Mouse (Mus musculus): ENCODE data around the gene Acsbg2. TPM values are rescaled to one million over a fixed set of nuclear protein-coding genes. Genes with fewer than 3 reads are reported as not detected.
A peak's percentile ranks its signal among the peaks of the same experiment; 100 is the strongest.

Gene Acsbg2
- polyA plus RNA-seq, 1 experiment from 2014 or later = not detected

- Histone ChIP-seq H3K4me1 (replicated peaks) (peaks cover 10% of the 10 kb centered on the region), H3K36me3 (no peaks in the 10 kb centered on the region), H3K27ac (no peak overlapping the region), H3K9me3 (replicated peaks) (peaks cover 5% of the 10 kb centered on the region; the same call in 1 of the 2 replicates), H3K9ac (no peak overlapping the region), H3K4me3 (replicated peaks) (no peak overlapping the region), H3K4me2 (no peak overlapping the region), H3K27me3 (no peaks in the 10 kb centered on the region)
- ATAC-seq (ENCODE audit: low read depth) (no peak), DNase-seq (no peak)
- WGBS (ENCODE audit: insufficient replicate concordance) = 41% methylated on average over 15 of the region's 15 CpGs
Observed at GRCm38 (mm10) chr17:56870287-56870953, 3.8 kb downstream of the Acsbg2 start.

GRCm38 (mm10) chr17:56869481-56869977, 4.7 kb downstream of the Acsbg2 start:
- H3K27ac ChIP-seq = no peak overlapping the region
- peaks cover 5% of the 10 kb centered on the region; the same call in 1 of the 2 replicates for H3K9me3 ChIP-seq (replicated peaks)
- H3K9ac ChIP-seq = no peak overlapping the region
- no peak for DNase-seq
- 79% methylated on average over 9 of the region's 9 CpGs for WGBS (ENCODE audit: insufficient replicate concordance)
- no peak overlapping the region for H3K4me3 ChIP-seq (replicated peaks)
- no peaks in the 10 kb centered on the region for H3K36me3 ChIP-seq
- H3K4me1 ChIP-seq (replicated peaks) = peaks cover 10% of the 10 kb centered on the region
- no peaks in the 10 kb centered on the region for H3K27me3 ChIP-seq
- no peak for ATAC-seq (ENCODE audit: low read depth)
- no peak overlapping the region for H3K4me2 ChIP-seq

GRCm38 (mm10) chr17:56866071-56866470, 8.2 kb downstream of the Acsbg2 start:
- 75% methylated on average over 7 of the region's 7 CpGs for WGBS (ENCODE audit: insufficient replicate concordance)
- H3K36me3 ChIP-seq = no peaks in the 10 kb centered on the region
- H3K27ac ChIP-seq = no peak overlapping the region
- peaks cover 5% of the 10 kb centered on the region; the same call in 1 of the 2 replicates for H3K9me3 ChIP-seq (replicated peaks)
- H3K9ac ChIP-seq = no peak overlapping the region
- H3K4me3 ChIP-seq (replicated peaks) = no peak overlapping the region
- no peaks in the 10 kb centered on the region for H3K27me3 ChIP-seq
- no peak overlapping the region for H3K4me2 ChIP-seq
- ATAC-seq (ENCODE audit: low read depth) (no peak), DNase-seq (no peak)
- H3K4me1 ChIP-seq (replicated peaks) = peaks cover 19% of the 10 kb centered on the region

GRCm38 (mm10) chr17:56861197-56861596, 13.1 kb downstream of the Acsbg2 start:
- peaks cover 10% of the 10 kb centered on the region for H3K4me1 ChIP-seq (replicated peaks)
- H3K9me3 ChIP-seq (replicated peaks) = no peaks in the 10 kb centered on the region
- no peaks in the 10 kb centered on the region for H3K36me3 ChIP-seq
- peak; percentile 64 for ATAC-seq (ENCODE audit: low read depth)
- H3K4me3 ChIP-seq (replicated peaks) = no peak overlapping the region
- WGBS (ENCODE audit: insufficient replicate concordance) = 15% methylated on average over 3 of the region's 3 CpGs
- H3K27ac ChIP-seq = no peak overlapping the region
- peak; percentile 13 for DNase-seq
- H3K4me2 ChIP-seq = no peak overlapping the region
- no peak overlapping the region for H3K9ac ChIP-seq
- H3K27me3 ChIP-seq = no peaks in the 10 kb centered on the region

- Histone ChIP-seq H3K27ac (no peak overlapping the region), H3K9me3 (replicated peaks) (no peaks in the 10 kb centered on the region), H3K36me3 (no peaks in the 10 kb centered on the region), H3K4me1 (replicated peaks) (peaks cover 17% of the 10 kb centered on the region), H3K4me3 (replicated peaks) (no peak overlapping the region), H3K27me3 (no peaks in the 10 kb centered on the region), H3K9ac (no peak overlapping the region), H3K4me2 (no peak overlapping the region)
- WGBS (ENCODE audit: insufficient replicate concordance) = 41% methylated on average over 7 of the region's 7 CpGs
- DNase-seq (no peak), ATAC-seq (ENCODE audit: low read depth) (no peak)
Observed at GRCm38 (mm10) chr17:56858922-56859321, 15.3 kb downstream of the Acsbg2 start.

- H3K4me3 ChIP-seq (replicated peaks) = no peak overlapping the region
- peaks cover 17% of the 10 kb centered on the region for H3K4me1 ChIP-seq (replicated peaks)
- H3K27me3 ChIP-seq = no peaks in the 10 kb centered on the region
- H3K4me2 ChIP-seq = no peak overlapping the region
- 42% methylated on average over 4 of the region's 4 CpGs for WGBS (ENCODE audit: insufficient replicate concordance)
- ATAC-seq (ENCODE audit: low read depth) (peak; percentile 8; the same call in 1 of the 2 replicates), DNase-seq (peak; percentile 51)
- H3K9ac ChIP-seq = no peak overlapping the region
- H3K36me3 ChIP-seq = no peaks in the 10 kb centered on the region
- H3K9me3 ChIP-seq (replicated peaks) = no peaks in the 10 kb centered on the region
- no peak overlapping the region for H3K27ac ChIP-seq
Observed at GRCm38 (mm10) chr17:56858216-56858615, 16.0 kb downstream of the Acsbg2 start.

- 21% methylated on average over 3 of the region's 3 CpGs for WGBS (ENCODE audit: insufficient replicate concordance)
- Histone ChIP-seq H3K4me3 (replicated peaks) (no peak overlapping the region), H3K4me2 (no peak overlapping the region), H3K27me3 (no peaks in the 10 kb centered on the region), H3K27ac (no peak overlapping the region), H3K9me3 (replicated peaks) (no peaks in the 10 kb centered on the region), H3K4me1 (replicated peaks) (peaks cover 7% of the 10 kb centered on the region; the same call in 1 of the 2 replicates), H3K36me3 (no peaks in the 10 kb centered on the region), H3K9ac (no peak overlapping the region)
- no peak for DNase-seq
- ATAC-seq (ENCODE audit: low read depth) = no peak
Observed at GRCm38 (mm10) chr17:56855421-56855820, 18.8 kb downstream of the Acsbg2 start.

- Histone ChIP-seq H3K4me1 (replicated peaks) (peaks cover 7% of the 10 kb centered on the region; the same call in 1 of the 2 replicates), H3K9ac (no peak overlapping the region), H3K27ac (no peak overlapping the region), H3K4me2 (no peak overlapping the region), H3K9me3 (replicated peaks) (no peaks in the 10 kb centered on the region), H3K27me3 (peaks cover 14% of the 10 kb centered on the region; the same call in 1 of the 2 replicates), H3K36me3 (no peaks in the 10 kb centered on the region), H3K4me3 (replicated peaks) (no peak overlapping the region)
- DNase-seq (no peak), ATAC-seq (ENCODE audit: low read depth) (no peak)
- WGBS (ENCODE audit: insufficient replicate concordance) = 55% methylated on average over 3 of the region's 3 CpGs
Observed at GRCm38 (mm10) chr17:56851167-56851566, 23.1 kb downstream of the Acsbg2 start.

GRCm38 (mm10) chr17:56849710-56850109, 24.5 kb downstream of the Acsbg2 start:
- H3K36me3 ChIP-seq = no peaks in the 10 kb centered on the region
- no peaks in the 10 kb centered on the region for H3K4me1 ChIP-seq (replicated peaks)
- H3K4me3 ChIP-seq (replicated peaks) = no peak overlapping the region
- H3K4me2 ChIP-seq = no peak overlapping the region
- H3K27me3 ChIP-seq = peaks cover 14% of the 10 kb centered on the region; the same call in 1 of the 2 replicates
- ATAC-seq (ENCODE audit: low read depth) = no peak
- H3K27ac ChIP-seq = no peak overlapping the region
- WGBS (ENCODE audit: insufficient replicate concordance) = 67% methylated on average over 13 of the region's 13 CpGs
- no peak overlapping the region for H3K9ac ChIP-seq
- no peak for DNase-seq
- H3K9me3 ChIP-seq (replicated peaks) = no peaks in the 10 kb centered on the region

GRCm38 (mm10) chr17:56848785-56849184, 25.5 kb downstream of the Acsbg2 start:
- ATAC-seq (ENCODE audit: low read depth) = no peak
- H3K27ac ChIP-seq = no peak overlapping the region
- H3K36me3 ChIP-seq = no peaks in the 10 kb centered on the region
- no peak overlapping the region for H3K9ac ChIP-seq
- H3K4me1 ChIP-seq (replicated peaks) = no peaks in the 10 kb centered on the region
- 54% methylated on average over 5 of the region's 5 CpGs for WGBS (ENCODE audit: insufficient replicate concordance)
- peaks cover 14% of the 10 kb centered on the region; the same call in 1 of the 2 replicates for H3K27me3 ChIP-seq
- H3K9me3 ChIP-seq (replicated peaks) = no peaks in the 10 kb centered on the region
- no peak overlapping the region for H3K4me3 ChIP-seq (replicated peaks)
- no peak overlapping the region for H3K4me2 ChIP-seq
- DNase-seq = no peak

GRCm38 (mm10) chr17:56843678-56844077, 30.6 kb downstream of the Acsbg2 start:
- no peak for DNase-seq
- no peaks in the 10 kb centered on the region for H3K9me3 ChIP-seq (replicated peaks)
- H3K4me2 ChIP-seq = no peak overlapping the region
- no peaks in the 10 kb centered on the region for H3K4me1 ChIP-seq (replicated peaks)
- no peak for ATAC-seq (ENCODE audit: low read depth)
- H3K27ac ChIP-seq = no peak overlapping the region
- no peaks in the 10 kb centered on the region for H3K36me3 ChIP-seq
- no peak overlapping the region for H3K9ac ChIP-seq
- H3K4me3 ChIP-seq (replicated peaks) = no peak overlapping the region
- WGBS (ENCODE audit: insufficient replicate concordance) = 63% methylated on average over 5 of the region's 5 CpGs
- H3K27me3 ChIP-seq = peaks cover 8% of the 10 kb centered on the region; the same call in 1 of the 2 replicates

GRCm38 (mm10) chr17:56842173-56842572, 32.1 kb downstream of the Acsbg2 start:
- H3K36me3 ChIP-seq = no peaks in the 10 kb centered on the region
- H3K4me2 ChIP-seq = no peak overlapping the region
- H3K4me1 ChIP-seq (replicated peaks) = no peaks in the 10 kb centered on the region
- no peak overlapping the region for H3K9ac ChIP-seq
- no peak overlapping the region for H3K27ac ChIP-seq
- H3K4me3 ChIP-seq (replicated peaks) = no peak overlapping the region
- DNase-seq (no peak), ATAC-seq (ENCODE audit: low read depth) (no peak)
- peaks cover 19% of the 10 kb centered on the region; the same call in 1 of the 2 replicates for H3K27me3 ChIP-seq
- WGBS (ENCODE audit: insufficient replicate concordance) = 47% methylated on average over 5 of the region's 5 CpGs
- no peaks in the 10 kb centered on the region for H3K9me3 ChIP-seq (replicated peaks)

Measured in liver, embryonic 13.5 days (tissue).